Mouse (Mus musculus) left cerebral cortex, postnatal 25 days (tissue): ENCODE results near the gene Lsm7. TPM values are rescaled to one million over a fixed set of nuclear protein-coding genes. Genes with fewer than 3 reads are reported as not detected.

Source experiments
- DNase-seq, 2 experiments: peaks; one replicate each; pipeline ENCODE4 v3.0.0; 2022; ENCODE audit warnings: low spot score in 2 of 2, mixed read lengths in 1 of 2
- intact Hi-C: fragments of 180-260 bp; cut with DNase I; formaldehyde crosslinking; loops from one replicate; pipeline ENCODE4 v1.15.1; 2025
- microRNA-seq, 2 experiments: library from miRNA; unstranded; fragments of <30 nt; microRNA quantifications; one replicate each; pipeline ENCODE4 v1.2.0; 2022
- total RNA-seq, 2 experiments: library from RNA; stranded (reverse); gene quantifications; 2 replicates each; pipeline ENCODE4 v1.2.3; 2021

Gene Lsm7
- total RNA-seq, 2 experiments from 2014 or later = 35.9 to 47.8 TPM

GRCm38 (mm10) chr10:80802996-80803395, 52.0 kb downstream of the Lsm7 start:
- DNase-seq = no peak
- intact Hi-C loops = no loop called here

Small RNA genes lying within 50 kb of the gene (microRNA-seq; reads per million reads assigned to microRNA genes)
- 6.7 to 9.1 reads per million in 2 experiments for gene Mir1982

Other genes starting within 250 kb of the Lsm7 start
- 1 to 10 TPM; 2.8 to 2.9 TPM for gene Gm49322, start 249.2 kb downstream of the Lsm7 start, total RNA-seq
- 100 to 1,000 TPM; 222 to 247 TPM for gene Csnk1g2, start 232.4 kb downstream of the Lsm7 start, total RNA-seq
- gene Btbd2, start 198.1 kb downstream of the Lsm7 start, total RNA-seq = 10 to 100 TPM; 91.7 to 92.7 TPM
- 10 to 100 TPM; 35.3 to 44.0 TPM for gene Mknk2, start 177.1 kb downstream of the Lsm7 start, total RNA-seq
- 10 to 100 TPM; 13.4 to 15.8 TPM for gene Mob3a, start 153.2 kb downstream of the Lsm7 start, total RNA-seq
- gene Izumo4, start 153.0 kb downstream of the Lsm7 start, total RNA-seq = 10 to 100 TPM; 35.9 to 42.5 TPM
- 100 to 1,000 TPM; 142 to 145 TPM for gene Ap3d1, start 112.9 kb downstream of the Lsm7 start, total RNA-seq
- 10 to 100 TPM; 46.5 to 56.0 TPM for gene Dot1l, start 100.0 kb downstream of the Lsm7 start, total RNA-seq
- gene Sf3a2, start 57.0 kb downstream of the Lsm7 start, total RNA-seq = 10 to 100 TPM; 43.9 to 50.3 TPM
- gene Plekhj1, start 56.6 kb downstream of the Lsm7 start, total RNA-seq = 10 to 100 TPM; 57.5 to 62.4 TPM
- gene Amh, start 50.0 kb downstream of the Lsm7 start, total RNA-seq = 1 to 10 TPM; 1.6 to 2.7 TPM
- 1 to 10 TPM; 4.0 to 4.5 TPM for gene Jsrp1, start 41.7 kb downstream of the Lsm7 start, total RNA-seq
- gene Oaz1, start 28.6 kb downstream of the Lsm7 start, total RNA-seq = 100 to 1,000 TPM; 500 to 527 TPM
- 10 to 100 TPM; 35.6 to 48.0 TPM for gene Lingo3, start 11.2 kb downstream of the Lsm7 start, total RNA-seq
- gene Sppl2b, start 66 bp upstream of the Lsm7 start, total RNA-seq = 10 to 100 TPM; 58.6 to 66.2 TPM
- under 1 TPM in 1 of 2 experiments, not detected in 1; 0.32 TPM for gene Tmprss9, start 16.6 kb upstream of the Lsm7 start, total RNA-seq
- 100 to 1,000 TPM; 139 TPM for gene Timm13, start 45.8 kb upstream of the Lsm7 start, total RNA-seq
- 10 to 100 TPM; 15.1 to 18.9 TPM for gene Lmnb2, start 63.0 kb upstream of the Lsm7 start, total RNA-seq
- 10 to 100 TPM; 16.4 to 19.0 TPM for gene Gadd45b, start 74.9 kb upstream of the Lsm7 start, total RNA-seq
- gene Gng7, start 159.7 kb upstream of the Lsm7 start, total RNA-seq = 100 to 1,000 TPM in 1 of 2 experiments, 10 to 100 TPM in 1; 83.8 to 196 TPM
- gene Diras1, start 170.5 kb upstream of the Lsm7 start, total RNA-seq = 100 to 1,000 TPM; 108 to 110 TPM
- 10 to 100 TPM; 67.2 to 69.3 TPM for gene Slc39a3, start 182.2 kb upstream of the Lsm7 start, total RNA-seq
- 100 to 1,000 TPM; 159 to 169 TPM for gene Sgta, start 205.0 kb upstream of the Lsm7 start, total RNA-seq
- gene Thop1, start 214.8 kb upstream of the Lsm7 start, total RNA-seq = 10 to 100 TPM; 50.5 to 54.2 TPM
- under 1 TPM; 0.25 to 0.60 TPM for gene Creb3l3, start 243.7 kb upstream of the Lsm7 start, total RNA-seq